Mouse (Mus musculus) E14TG2a.4 (cell line): ENCODE data around the gene Cpa3.

Experiments
- CTCF ChIP-seq: conservative IDR thresholded peaks from 2 replicates; pipeline ENCODE4 v1.5.1; 2014; ENCODE audit warnings: low read length
- NANOG ChIP-seq: IDR thresholded peaks from 2 replicates; pipeline ENCODE4 v1.6.1; 2014; ENCODE audit warnings: borderline replicate concordance, low read length, mixed read lengths
- POU5F1 ChIP-seq: IDR thresholded peaks from 2 replicates; pipeline ENCODE4 v1.6.1; 2014; ENCODE audit warnings: low read length, borderline replicate concordance

- TF ChIP-seq CTCF (0 out of 2 replicates have a peak, but pooled peaks have one; percentile 21), NANOG (no peak), POU5F1 (no peak)
Measured at GRCm38 (mm10) chr3:20254566-20255479, 12.8 kb upstream of the Cpa3 start.
